Comparison of ENCODE assay signal across 39 mouse cellular contexts in the genomic region with DNA sequence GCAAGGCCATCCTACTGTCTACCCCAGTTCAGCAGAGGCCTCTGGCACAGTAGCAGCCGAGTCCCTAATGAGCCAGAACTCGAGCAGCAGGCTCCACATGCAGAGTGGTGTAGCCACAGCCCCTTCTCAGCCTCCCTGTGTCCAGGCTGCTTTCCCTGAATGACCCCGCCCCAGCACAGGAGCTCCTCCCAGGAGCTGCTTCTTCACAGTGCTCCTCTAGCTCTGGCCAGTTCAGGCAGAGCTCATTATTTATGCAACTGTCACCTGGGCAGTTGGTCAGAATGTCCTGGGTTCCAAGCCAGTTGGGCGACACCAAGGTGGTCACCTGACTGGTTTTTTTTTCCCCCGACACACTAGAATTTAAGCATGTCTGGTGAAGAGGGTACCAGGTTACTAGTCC. TPM values are rescaled to one million over a fixed set of nuclear protein-coding genes. Genes with fewer than 3 reads are reported as not detected.
"Had no signal": no experiment of that assay in that cellular context is flagged by ENCODE, and none has a peak within 500 bp of the region (broad histone marks: within the 10 kb centered on the region; RNA-seq: fewer than 3 reads in every experiment).

A gene (plus strand): TSS at position 301 of the 400 bp plus-strand sequence.

RNA-seq across cellular contexts. Expression of the gene that starts here (rescaled TPM):
- total RNA-seq: heart, postnatal 10 days; heart, postnatal 14 days; heart, postnatal 25 days; heart, postnatal 36 days; heart, postnatal 4 days; hindbrain, postnatal 0 days; layer of hippocampus, adult 18-20 months; layer of hippocampus, adult 2 months; layer of hippocampus, adult 8-10 months; layer of hippocampus, postnatal 10 days; layer of hippocampus, postnatal 14 days; layer of hippocampus, postnatal 25 days; layer of hippocampus, postnatal 36 days; left cerebral cortex, adult 18-20 months; left cerebral cortex, adult 2 months had no signal
- polyA plus RNA-seq: heart, embryonic 10.5 days; heart, embryonic 11.5 days; heart, embryonic 12.5 days; heart, embryonic 13.5 days; heart, embryonic 14.5 days; heart, embryonic 15.5 days; heart, embryonic 16.5 days; heart, postnatal 0 days; hindbrain, embryonic 10.5 days; hindbrain, embryonic 11.5 days; hindbrain, embryonic 12.5 days; hindbrain, embryonic 13.5 days; hindbrain, embryonic 14.5 days; hindbrain, embryonic 15.5 days; hindbrain, embryonic 16.5 days; hindbrain, postnatal 0 days; inflammation-experienced regulatory T-cells, adult 6 months; intestine, embryonic 15.5 days; intestine, embryonic 16.5 days; intestine, postnatal 0 days; kidney, adult 2 months; kidney, embryonic 14.5 days; kidney, embryonic 15.5 days; kidney, postnatal 0 days; large intestine, adult 2 months had no signal
